Mouse (Mus musculus) testis, adult 2 months (tissue): ENCODE data around the gene Wnk2. TPM values are rescaled to one million over a fixed set of nuclear protein-coding genes. Genes with fewer than 3 reads are reported as not detected.

Source experiments
- H3K27ac ChIP-seq: fragments of 200-500 bp; 2 replicates; pipeline ENCODE4 v1.5.1; 2012; ENCODE audit warnings: low read depth, low read length; ENCODE audit not compliant: control insufficient read depth, insufficient read depth
- H3K27me3 ChIP-seq: fragments of 200-500 bp; 2 replicates; pipeline ENCODE4 v1.6.1; 2012; ENCODE audit warnings: mild to moderate bottlenecking, low read length, moderate library complexity; ENCODE audit not compliant: control insufficient read depth, insufficient read depth
- H3K36me3 ChIP-seq: fragments of 200-500 bp; 2 replicates; pipeline ENCODE4 v1.6.1; 2012; ENCODE audit warnings: mild to moderate bottlenecking, low read length; ENCODE audit not compliant: control insufficient read depth, insufficient read depth
- H3K4me1 ChIP-seq: fragments of 200-500 bp; 2 replicates; pipeline ENCODE4 v1.6.1; 2012; ENCODE audit warnings: low read length; ENCODE audit not compliant: control insufficient read depth, insufficient read depth
- H3K4me3 ChIP-seq: fragments of 200-500 bp; 2 replicates; pipeline ENCODE4 v1.5.1; 2012; ENCODE audit warnings: low read depth, mild to moderate bottlenecking, low read length, moderate library complexity, mixed read lengths; ENCODE audit not compliant: control insufficient read depth
- CTCF ChIP-seq: fragments of 200-500 bp; IDR thresholded peaks from 2 replicates; pipeline ENCODE4 v1.5.1; 2012; ENCODE audit warnings: low read depth, mild to moderate bottlenecking, inconsistent platforms, low read length, moderate library complexity; ENCODE audit not compliant: control insufficient read depth, insufficient read depth, insufficient replicate concordance
- POLR2A ChIP-seq: fragments of 200-500 bp; IDR thresholded peaks from 2 replicates; pipeline ENCODE4 v1.6.1; 2012; ENCODE audit warnings: low read depth, mild to moderate bottlenecking, inconsistent platforms, low read length, moderate library complexity; ENCODE audit not compliant: control insufficient read depth
- polyA plus RNA-seq: library from polyadenylated mRNA; depleted of rRNA; stranded (reverse); fragments of >200 nt; gene quantifications from 2 replicates; pipeline ENCODE4 v1.2.3, GENCODE M21; 2012

Gene Wnk2
- polyA plus RNA-seq, 1 experiment = 1.0 TPM

DNA sequence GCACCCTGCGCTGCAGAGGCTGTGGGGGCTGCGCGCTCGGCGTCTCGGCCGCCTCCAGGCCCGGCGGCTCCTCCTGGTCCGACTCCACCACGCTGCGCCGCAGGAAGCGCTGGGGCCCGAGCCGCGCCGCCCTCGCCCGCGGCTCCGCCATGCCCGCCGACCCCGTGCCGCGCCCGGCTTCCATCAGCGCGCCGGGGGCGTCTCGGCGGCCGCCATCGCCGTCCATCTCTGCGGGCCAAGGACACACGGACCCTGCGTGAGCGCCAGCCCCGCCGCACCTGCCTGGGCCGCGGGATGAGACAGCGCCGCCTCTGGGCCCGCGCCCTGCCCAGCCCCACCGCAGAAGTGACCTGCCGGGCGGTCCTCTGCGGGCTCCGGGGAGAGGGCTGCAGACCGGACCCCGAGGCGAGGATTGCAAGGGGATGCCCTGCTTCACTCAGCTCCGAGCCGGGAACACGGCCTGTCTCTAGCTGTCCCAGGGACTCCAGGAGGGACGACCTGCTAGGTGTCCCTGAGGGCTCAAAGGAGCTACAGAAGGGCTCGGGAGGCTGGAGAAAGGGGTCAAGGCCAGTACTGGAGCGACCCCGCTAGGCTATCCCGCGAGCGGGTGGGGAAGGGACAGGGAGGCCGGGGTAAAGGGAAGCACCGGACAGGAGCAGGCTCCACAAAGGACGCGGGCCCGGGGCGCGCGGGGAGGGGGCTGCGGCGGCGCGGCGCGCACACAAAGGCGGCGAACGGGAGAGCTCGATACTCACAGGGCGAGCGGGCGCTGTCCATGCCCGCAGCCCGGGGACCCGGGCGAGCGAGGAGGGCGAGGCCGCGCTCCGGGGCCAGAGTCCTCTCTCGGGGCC, 582 bp downstream of the Wnk2 start:
- TF ChIP-seq CTCF = no peak
- Histone ChIP-seq H3K27ac (no peak overlapping the region), H3K4me3 (peak overlapping the region; percentile 75), H3K4me1 (peaks cover 23% of the 10 kb centered on the region), H3K27me3 (no peaks in the 10 kb centered on the region; the same call in none of the 2 replicates), H3K36me3 (no peaks in the 10 kb centered on the region)

- no peak for TF ChIP-seq CTCF
- no peak for TF ChIP-seq POLR2A
- Histone ChIP-seq H3K4me3 (peak overlapping the region; percentile 75), H3K27me3 (no peaks in the 10 kb centered on the region; the same call in none of the 2 replicates), H3K36me3 (no peaks in the 10 kb centered on the region), H3K27ac (no peak overlapping the region), H3K4me1 (peaks cover 23% of the 10 kb centered on the region)
These were observed 1.2 kb downstream of the Wnk2 start for GRCm38 (mm10) chr13:49146698-49147006.

DNA sequence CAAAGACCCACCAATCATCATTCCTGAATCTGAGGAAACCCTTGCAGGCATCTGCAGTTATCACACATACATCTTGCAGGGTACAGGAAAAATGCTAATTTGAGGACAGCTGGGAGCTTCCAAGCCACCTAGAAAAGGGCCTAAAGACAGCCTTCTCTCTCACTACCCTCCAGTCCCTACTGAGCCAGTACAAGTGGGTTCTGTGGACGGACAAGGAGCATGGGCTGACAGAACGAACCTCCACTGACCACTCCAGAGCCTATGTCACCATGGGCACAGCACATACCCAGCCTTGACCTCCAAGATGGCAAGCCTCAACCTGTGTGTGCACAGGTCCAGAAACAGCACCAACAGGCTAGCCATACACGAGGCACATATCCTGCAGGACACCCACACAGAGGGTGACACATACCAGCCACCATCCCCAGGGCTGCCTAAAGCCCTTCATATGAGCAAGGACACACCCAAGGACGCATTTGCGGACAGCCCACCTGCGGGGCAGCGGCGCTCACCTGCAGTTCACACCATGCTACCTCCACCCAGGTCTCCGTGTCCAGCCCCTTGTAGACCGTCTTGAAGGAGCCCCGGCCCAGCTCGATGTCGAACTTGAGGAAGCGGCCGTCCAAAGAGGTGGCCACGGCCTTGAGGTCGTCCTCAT, 1.6 kb downstream of the Wnk2 start:
- Histone ChIP-seq H3K27me3 (no peaks in the 10 kb centered on the region; the same call in none of the 2 replicates), H3K36me3 (no peaks in the 10 kb centered on the region), H3K4me1 (peaks cover 23% of the 10 kb centered on the region), H3K27ac (no peak overlapping the region), H3K4me3 (no peak overlapping the region; the same call in 1 of the 2 replicates)
- TF ChIP-seq POLR2A = no peak
- TF ChIP-seq CTCF = no peak

DNA sequence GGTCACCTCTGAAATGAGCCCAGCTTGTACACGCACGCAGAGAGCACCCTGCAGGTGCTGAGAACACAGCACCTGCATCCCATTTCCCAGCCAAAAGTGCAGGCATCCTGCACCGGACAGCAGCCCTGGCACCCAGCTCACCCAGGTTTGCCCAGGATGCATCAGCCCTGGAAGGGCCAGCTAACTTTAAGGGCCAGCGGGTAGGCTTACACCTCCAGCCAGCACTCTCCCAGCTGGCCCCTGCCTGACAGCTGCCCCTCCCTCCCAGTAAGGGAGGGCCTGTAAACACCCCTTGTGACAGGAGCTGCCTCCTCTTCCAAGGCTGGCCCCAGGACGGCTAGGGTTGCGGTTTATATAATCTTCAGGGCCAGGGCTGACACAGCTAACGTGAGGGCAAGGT, 2.4 kb downstream of the Wnk2 start:
- H3K4me1 ChIP-seq = peaks cover 23% of the 10 kb centered on the region
- no peak overlapping the region for H3K27ac ChIP-seq
- no peaks in the 10 kb centered on the region for H3K36me3 ChIP-seq
- TF ChIP-seq CTCF (no peak), POLR2A (no peak)
- H3K27me3 ChIP-seq = no peaks in the 10 kb centered on the region; the same call in none of the 2 replicates
- no peak overlapping the region for H3K4me3 ChIP-seq

GRCm38 (mm10) chr13:49144451-49144850, 3.4 kb downstream of the Wnk2 start:
- no peaks in the 10 kb centered on the region for H3K36me3 ChIP-seq
- no peak overlapping the region for H3K4me3 ChIP-seq
- H3K4me1 ChIP-seq = peaks cover 23% of the 10 kb centered on the region

GRCm38 (mm10) chr13:49143323-49143722, 4.5 kb downstream of the Wnk2 start:
- Histone ChIP-seq H3K36me3 (no peaks in the 10 kb centered on the region), H3K27me3 (no peaks in the 10 kb centered on the region; the same call in none of the 2 replicates), H3K27ac (no peak overlapping the region), H3K4me3 (no peak overlapping the region), H3K4me1 (peaks cover 22% of the 10 kb centered on the region)
- TF ChIP-seq CTCF (no peak), POLR2A (no peak)

More at GRCm38 (mm10) chr13:49144451-49144850, 3.4 kb downstream of the Wnk2 start:
- Histone ChIP-seq H3K27ac (no peak overlapping the region), H3K27me3 (no peaks in the 10 kb centered on the region; the same call in none of the 2 replicates)
- no peak for TF ChIP-seq CTCF
- TF ChIP-seq POLR2A = no peak

GRCm38 (mm10) chr13:49142396-49142795, 5.4 kb downstream of the Wnk2 start:
- peaks cover 13% of the 10 kb centered on the region for H3K4me1 ChIP-seq
- no peak for TF ChIP-seq POLR2A
- TF ChIP-seq CTCF = no peak
- no peak overlapping the region for H3K27ac ChIP-seq

More at GRCm38 (mm10) chr13:49142396-49142795, 5.4 kb downstream of the Wnk2 start:
- Histone ChIP-seq H3K4me3 (no peak overlapping the region), H3K36me3 (no peaks in the 10 kb centered on the region), H3K27me3 (no peaks in the 10 kb centered on the region; the same call in 1 of the 2 replicates)
